Mouse (Mus musculus) adipose tissue, adult 10 weeks (tissue): ENCODE results near the gene Tymp. TPM values are rescaled to one million over a fixed set of nuclear protein-coding genes. Genes with fewer than 3 reads are reported as not detected.

Source experiments
- polyA plus RNA-seq: library from polyadenylated mRNA; stranded (reverse); fragments of 350-450 nt; fragmentation: Illumina TruSeq; extraction: RNeasy Lipid Tissue Mini Kit (QIAGEN cat#74804); gene quantifications from one replicate; pipeline ENCODE4 v1.2.3, GENCODE M21; 2014; ENCODE audit warnings: low read depth, low replicate concordance

Gene Tymp
- polyA plus RNA-seq: 1.2 TPM

DNA sequence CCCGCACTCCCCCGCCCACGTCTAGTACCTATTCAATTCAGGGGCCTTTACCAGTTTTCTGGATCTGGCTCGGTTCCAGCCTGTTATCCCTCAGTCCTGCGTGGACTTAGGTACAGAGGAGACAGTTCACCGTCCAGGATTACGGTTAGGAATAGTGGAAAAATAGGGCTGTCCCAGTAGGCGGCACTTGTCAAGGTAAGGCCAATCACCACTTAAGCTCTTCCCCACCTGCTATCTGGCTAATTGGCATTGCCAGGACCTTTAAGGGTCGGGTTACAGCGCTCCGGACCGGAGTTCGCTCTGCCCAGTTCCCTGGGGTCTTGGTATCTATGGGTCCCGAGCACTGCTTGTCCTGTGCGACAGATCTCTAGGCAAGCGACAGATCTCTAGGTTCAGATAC is at the start of gene Tymp:
Tymp (minus strand) TSS at position 83 of the 400 bp plus-strand sequence.

GRCm38 (mm10) chr15:89425711-89426121 is 48.9 kb upstream of the Tymp start, which contains the start of gene Cpt1b:
TSS of gene Cpt1b (minus strand) at chr15:89425863.

GRCm38 (mm10) chr15:89410118-89410517 is 33.3 kb upstream of the Tymp start, which contains the start of gene Syce3:
TSS of gene Syce3 (minus strand) at chr15:89410503.

DNA sequence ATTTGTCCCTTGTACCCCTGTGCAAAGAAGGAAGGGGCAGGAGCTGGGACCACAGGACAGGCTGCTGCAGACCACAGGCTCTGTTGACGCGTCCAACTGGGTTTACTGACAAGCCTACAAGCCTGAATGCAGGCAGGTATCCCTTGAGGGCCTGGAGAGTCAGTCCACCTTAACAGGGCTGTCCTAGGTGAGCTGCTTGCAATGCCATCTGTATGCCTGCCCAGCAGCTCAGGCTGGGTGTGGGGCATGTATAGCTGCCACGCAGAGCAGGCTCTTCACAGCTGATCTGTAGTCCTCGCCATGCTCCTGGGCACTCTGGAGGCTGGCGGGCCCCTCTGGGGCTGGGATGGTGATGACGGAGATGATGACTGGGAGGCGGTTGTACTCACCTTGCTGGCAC is 7.8 kb upstream of the Tymp start, which contains the start of gene Klhdc7b:
Klhdc7b (plus strand) TSS at position 301 of the 400 bp plus-strand sequence.

DNA sequence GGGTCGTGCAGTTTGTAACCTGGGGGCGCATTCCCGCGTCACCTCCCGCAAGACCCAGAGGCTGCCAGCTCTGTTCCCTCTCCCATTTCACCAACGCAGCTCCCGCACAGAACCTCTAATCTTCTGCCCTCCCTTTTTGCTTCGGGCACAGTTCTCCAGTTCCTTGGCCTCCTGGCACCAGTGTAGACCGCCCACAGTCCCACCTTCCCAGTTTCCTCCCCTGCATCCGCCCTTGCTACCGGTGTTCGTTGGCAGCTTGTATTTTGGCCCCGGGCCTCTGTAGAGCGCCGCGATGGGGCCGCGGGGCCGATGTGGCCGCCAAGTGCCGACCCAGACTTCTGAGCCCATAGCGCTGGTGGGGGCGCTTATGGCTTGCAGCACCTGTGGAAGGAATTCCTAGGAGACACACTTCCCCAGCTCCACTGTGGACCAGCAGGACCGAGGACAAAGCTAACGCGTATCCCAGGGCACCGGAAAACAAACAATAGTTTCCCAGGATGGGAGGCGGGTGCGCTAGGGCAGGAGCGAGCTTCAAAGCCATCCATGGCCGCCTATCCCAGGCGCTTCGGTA is 2.1 kb upstream of the Tymp start, which contains the start of gene Odf3b:
Odf3b (minus strand) TSS at position 452 of the 571 bp plus-strand sequence.

GRCm38 (mm10) chr15:89373762-89374248 is 3.0 kb downstream of the Tymp start, which contains the start of gene Sco2:
TSS of gene Sco2 (minus strand) at chr15:89373846.

DNA sequence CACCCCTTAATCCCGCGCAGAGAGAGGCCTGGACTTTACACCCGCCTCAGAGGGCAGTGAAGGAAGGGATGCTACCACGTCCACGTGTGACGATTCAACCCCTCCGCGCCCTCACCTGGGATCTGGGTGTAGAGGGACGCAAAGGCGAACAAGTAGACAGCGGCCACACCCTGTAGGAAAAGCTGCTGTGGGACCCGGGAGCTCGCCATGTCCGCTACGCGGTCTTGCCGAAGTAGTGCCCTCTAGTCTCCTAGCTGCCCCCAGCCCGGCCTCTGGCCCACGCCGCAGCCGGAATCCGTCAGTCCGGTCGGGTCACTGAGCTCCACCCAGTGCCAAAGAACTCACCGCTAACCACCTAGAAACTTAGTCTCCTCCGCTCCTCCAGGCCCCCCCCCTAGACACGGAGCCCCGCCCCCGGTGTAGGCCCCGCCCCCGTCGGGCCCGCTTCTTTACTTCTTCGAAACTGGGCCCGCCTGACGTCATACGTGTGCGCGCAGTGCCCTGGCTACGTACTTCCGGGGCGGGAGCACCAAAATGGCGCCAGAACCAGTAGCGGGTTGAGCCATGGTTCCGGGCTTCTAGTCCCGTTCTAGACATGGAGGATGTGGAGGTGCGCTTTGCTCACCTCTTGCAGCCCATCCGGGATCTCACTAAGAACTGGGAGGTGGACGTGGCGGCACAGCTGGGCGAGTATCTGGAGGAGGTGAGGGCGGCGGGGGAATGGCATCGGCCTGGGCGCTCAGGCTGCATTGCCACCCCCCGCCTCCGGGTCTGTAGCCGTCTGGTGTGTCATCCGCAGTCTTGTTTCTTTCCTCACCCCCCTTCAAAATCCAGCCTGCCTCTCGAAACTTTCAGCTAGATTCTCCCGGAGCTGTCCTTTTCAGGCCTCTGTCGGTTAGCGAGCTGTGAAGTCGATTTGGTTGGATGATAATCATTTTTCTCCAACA is 21.3 kb downstream of the Tymp start, which contains the start of the genes Lmf2 and Ncaph2:
Lmf2 (minus strand) TSS at position 419 of the 947 bp plus-strand sequence.
Ncaph2 (plus strand) TSS at position 479 of the 947 bp plus-strand sequence.

DNA sequence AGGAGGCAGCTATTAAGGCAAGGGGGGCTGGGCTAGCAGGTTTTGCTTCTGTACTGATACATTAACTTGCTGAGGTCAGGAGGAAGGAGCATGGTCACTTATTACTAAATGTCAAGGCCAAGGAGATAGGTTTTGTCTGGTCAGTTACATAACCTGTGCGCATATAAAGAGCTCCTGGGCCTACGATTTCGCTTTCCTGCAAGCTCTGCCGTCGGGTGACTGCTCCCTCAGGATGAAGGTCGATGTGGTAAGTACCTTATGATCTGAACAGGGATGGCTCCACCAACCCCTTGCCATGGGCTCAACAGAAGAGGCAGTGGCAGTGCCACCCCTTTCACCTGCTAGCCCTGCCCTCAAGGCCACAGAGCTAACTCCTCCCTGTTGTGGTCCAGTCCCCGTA is 42.6 kb downstream of the Tymp start, which contains the start of gene Miox:
Miox (plus strand) TSS at position 128 of the 400 bp plus-strand sequence.

GRCm38 (mm10) chr15:89322670-89323522 is 53.9 kb downstream of the Tymp start, which contains the start of gene Adm2:
TSS of gene Adm2 (plus strand) at chr15:89322720.

Other genes starting within 250 kb of the Tymp start
- 14.5 TPM for gene Hdac10, start 248.3 kb downstream of the Tymp start, polyA plus RNA-seq
- gene Mapk12, start 236.3 kb downstream of the Tymp start, polyA plus RNA-seq: 21.4 TPM
- gene Mapk11, start 227.4 kb downstream of the Tymp start, polyA plus RNA-seq: 19.2 TPM
- 86.5 TPM for gene Plxnb2, start 196.3 kb downstream of the Tymp start, polyA plus RNA-seq
- gene Dennd6b, start 180.5 kb downstream of the Tymp start, polyA plus RNA-seq: 9.0 TPM
- gene Ppp6r2, start 165.5 kb downstream of the Tymp start, polyA plus RNA-seq: 28.3 TPM
- 51.1 TPM for gene Sbf1, start 61.7 kb downstream of the Tymp start, polyA plus RNA-seq
- gene Adm2, start 54.3 kb downstream of the Tymp start, polyA plus RNA-seq: not detected
- not detected for gene Miox, start 42.6 kb downstream of the Tymp start, polyA plus RNA-seq
- gene Lmf2, start 21.4 kb downstream of the Tymp start, polyA plus RNA-seq: 32.8 TPM
- gene Ncaph2, start 21.3 kb downstream of the Tymp start, polyA plus RNA-seq: 63.2 TPM
- gene Sco2, start 3.2 kb downstream of the Tymp start, polyA plus RNA-seq: 11.2 TPM
- 7.9 TPM for gene Odf3b, start 2.2 kb upstream of the Tymp start, polyA plus RNA-seq
- not detected for gene Klhdc7b, start 7.9 kb upstream of the Tymp start, polyA plus RNA-seq
- gene Syce3, start 33.5 kb upstream of the Tymp start, polyA plus RNA-seq: 2.0 TPM
- gene Cpt1b, start 48.8 kb upstream of the Tymp start, polyA plus RNA-seq: 5.2 TPM
- 2.6 TPM for gene C730034F03Rik, start 52.5 kb upstream of the Tymp start, polyA plus RNA-seq
- gene Gm44502, start 52.7 kb upstream of the Tymp start, polyA plus RNA-seq: 0.07 TPM
- gene Chkb, start 52.9 kb upstream of the Tymp start, polyA plus RNA-seq: 58.0 TPM
- 1.3 TPM for gene Mapk8ip2, start 76.9 kb upstream of the Tymp start, polyA plus RNA-seq
- gene Arsa, start 100.4 kb upstream of the Tymp start, polyA plus RNA-seq: 25.1 TPM
- gene Shank3, start 122.6 kb upstream of the Tymp start, polyA plus RNA-seq: 13.8 TPM
- 2.9 TPM for gene Acr, start 191.3 kb upstream of the Tymp start, polyA plus RNA-seq
- 21.9 TPM for gene Rabl2, start 214.9 kb upstream of the Tymp start, polyA plus RNA-seq